In genomic region chr1:157076781-157077705, GRCm38 (mm10) we compare ENCODE assay signal across 1 mouse cellular context.
TF ChIP-seq lines count a peak whose summit lies in the region.

No protein-coding gene starts in this region.

TF ChIP-seq in CH12.LX, 34 proteins besides CTCF, POLR2A, EP300 and RAD21 (continued from another document):
- TF ChIP-seq MXI1 (IDR thresholded peaks at IDR 0.05; ENCODE audit: low read depth, low read length), result no peak
- no peak for TF ChIP-seq MAFK (IDR thresholded peaks at IDR 0.05; ENCODE audit: insufficient replicate concordance, low read length)
- TF ChIP-seq ELF1 (IDR thresholded peaks at IDR 0.05; ENCODE audit: low read depth, low read length), result peak; percentile 66
- no peak for TF ChIP-seq NRF1 (IDR thresholded peaks at IDR 0.05; ENCODE audit: low read depth, low read length)
- 0 out of 2 replicates have a peak, but pooled peaks have one; percentile 19 for TF ChIP-seq MAX (IDR thresholded peaks at IDR 0.05; ENCODE audit: low read length)
- TF ChIP-seq JUND (conservative IDR thresholded peaks at IDR 0.05; ENCODE audit: low read depth, low read length), result no peak
- no peak for TF ChIP-seq ZMIZ1 (IDR thresholded peaks at IDR 0.05; ENCODE audit: low read depth, low read length)
- TF ChIP-seq USF2 (conservative IDR thresholded peaks at IDR 0.05; ENCODE audit: low read depth, low read length), result no peak
- TF ChIP-seq ZNF384 (IDR thresholded peaks at IDR 0.05; ENCODE audit: low read depth, low read length), result no peak
- no peak for TF ChIP-seq PAX5 (IDR thresholded peaks at IDR 0.05; ENCODE audit: low read length)
- no peak for TF ChIP-seq ETS1 (conservative IDR thresholded peaks at IDR 0.05; ENCODE audit: low read depth, low read length)
- TF ChIP-seq MAZ (IDR thresholded peaks at IDR 0.05; ENCODE audit: low read depth, low read length), result no peak
- TF ChIP-seq IRF4 (IDR thresholded peaks at IDR 0.05; ENCODE audit: low read depth, low read length), result 0 out of 2 replicates have a peak, but pooled peaks have one; percentile 29
- no peak for TF ChIP-seq KAT2A (IDR thresholded peaks at IDR 0.05; ENCODE audit: insufficient replicate concordance, low read length)
- TF ChIP-seq CHD1 (IDR thresholded peaks at IDR 0.05; ENCODE audit: low read depth, low read length), result no peak
- peak; percentile 56; the same call in 1 of the 2 replicates for TF ChIP-seq TCF12 (IDR thresholded peaks at IDR 0.05; ENCODE audit: low read depth, low read length)
- no peak for TF ChIP-seq E2F4 (IDR thresholded peaks at IDR 0.05; ENCODE audit: insufficient replicate concordance, low read depth, low read length)
- TF ChIP-seq SIN3A (IDR thresholded peaks at IDR 0.05; ENCODE audit: low read length), result 0 out of 2 replicates have a peak, but pooled peaks have one; percentile 32
- TF ChIP-seq GABPA (IDR thresholded peaks at IDR 0.05; ENCODE audit: insufficient replicate concordance, low read depth, low read length), result no peak
- TF ChIP-seq BHLHE40 (IDR thresholded peaks at IDR 0.05; ENCODE audit: low read depth, low read length), result peak; percentile 31
- peak; percentile 79 for TF ChIP-seq ZC3H11A (IDR thresholded peaks at IDR 0.05; ENCODE audit: low read depth, low read length)
- TF ChIP-seq TBP (conservative IDR thresholded peaks at IDR 0.05; ENCODE audit: low read depth, low read length), result no peak
- peak; percentile 61; the same call in 1 of the 2 replicates for TF ChIP-seq NELFE (IDR thresholded peaks at IDR 0.05; ENCODE audit: low read depth, low read length)
- TF ChIP-seq MYC (IDR thresholded peaks at IDR 0.05; ENCODE audit: low read depth, low read length), result 0 out of 2 replicates have a peak, but pooled peaks have one; percentile 61
- TF ChIP-seq HCFC1 (IDR thresholded peaks at IDR 0.05; ENCODE audit: low read depth, low read length), result peak; percentile 38
- no peak for TF ChIP-seq JUN (IDR thresholded peaks at IDR 0.05; ENCODE audit: insufficient read depth, low read depth, low read length)
- TF ChIP-seq ZKSCAN1 (IDR thresholded peaks at IDR 0.05; ENCODE audit: borderline replicate concordance, low read depth, low read length), result no peak
- peak; percentile 95 for TF ChIP-seq SMC3 (IDR thresholded peaks at IDR 0.05; ENCODE audit: low read depth, low read length)
